Mouse (Mus musculus): Measurements from ENCODE around the gene Tada3.

The Tada3 gene

GRCm38 (mm10) chr6:113377496-113378385 lies at the start of gene Tada3, which contains the start of gene Arpc4:
Gene Tada3, minus strand, starts transcription at chr6:113377883.
Gene Arpc4, plus strand, starts transcription at chr6:113378115.
- peak; percentile 95 for DNase-seq (ENCODE audit: extremely low spot score, low spot score)

DNA sequence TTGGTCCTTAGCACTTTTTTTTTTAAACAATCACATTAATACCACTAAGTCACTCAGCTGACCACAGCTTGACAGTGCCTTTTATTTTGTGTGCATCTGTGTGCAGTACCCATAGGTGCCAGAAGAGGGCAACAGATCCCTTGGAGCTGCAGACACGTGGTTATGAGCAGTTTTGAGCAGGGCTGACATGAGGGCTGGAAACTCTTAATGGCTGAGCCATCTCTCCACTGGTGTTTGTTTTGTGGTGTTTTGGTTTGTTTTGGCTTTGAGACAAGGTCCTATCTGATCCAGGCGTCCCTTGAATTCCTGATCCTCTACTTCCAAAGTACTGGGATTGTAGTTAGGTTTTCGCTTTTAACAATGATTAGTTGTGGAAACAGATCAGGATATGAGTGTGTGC lies 49.7 kb upstream of the Tada3 start:
- peak; percentile 47 for DNase-seq (ENCODE audit: extremely low spot score, low spot score)

- no peak for DNase-seq (ENCODE audit: extremely low spot score, low spot score)
These were observed 49.0 kb upstream of the Tada3 start for GRCm38 (mm10) chr6:113426696-113427095.

DNA sequence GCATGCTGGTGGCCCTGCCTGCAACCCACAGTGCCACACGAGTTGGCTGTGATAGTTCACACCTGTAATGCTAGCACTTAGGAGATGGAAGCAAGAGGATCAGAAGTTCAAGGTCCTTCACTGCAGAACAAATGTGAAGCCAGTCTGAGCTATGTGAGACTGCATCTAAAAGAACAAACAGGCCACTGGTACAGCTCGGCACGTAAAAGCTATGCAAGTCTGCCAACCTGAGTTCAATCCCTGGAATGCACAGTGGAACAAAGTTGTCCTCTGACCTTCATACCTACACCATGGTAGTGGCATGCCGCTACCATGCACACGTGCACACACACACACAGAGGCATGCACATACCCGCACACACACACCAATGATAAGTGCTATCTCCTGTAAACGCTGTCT lies 46.5 kb upstream of the Tada3 start:
- no peak for DNase-seq (ENCODE audit: extremely low spot score, low spot score)

DNA sequence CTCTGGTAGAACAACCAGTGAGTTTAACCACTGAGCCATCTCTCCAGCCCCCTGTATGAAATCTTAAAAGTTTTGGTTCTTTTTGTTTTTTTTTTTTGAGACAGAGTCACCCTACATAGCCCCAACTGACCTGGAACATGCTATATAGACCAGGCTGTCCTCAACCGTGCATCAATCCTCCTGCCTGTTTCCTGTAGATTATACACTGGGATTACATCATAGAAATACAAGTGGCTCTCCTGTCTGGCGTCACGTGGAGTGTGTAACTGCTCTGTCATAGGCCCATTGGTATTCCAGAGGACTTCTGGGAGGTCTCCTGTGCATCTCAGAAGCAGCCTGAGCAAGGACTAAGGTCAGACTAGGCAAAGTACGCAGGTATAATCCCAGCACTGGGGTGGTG lies 45.3 kb upstream of the Tada3 start:
- DNase-seq (ENCODE audit: extremely low spot score, low spot score), result no peak

DNA sequence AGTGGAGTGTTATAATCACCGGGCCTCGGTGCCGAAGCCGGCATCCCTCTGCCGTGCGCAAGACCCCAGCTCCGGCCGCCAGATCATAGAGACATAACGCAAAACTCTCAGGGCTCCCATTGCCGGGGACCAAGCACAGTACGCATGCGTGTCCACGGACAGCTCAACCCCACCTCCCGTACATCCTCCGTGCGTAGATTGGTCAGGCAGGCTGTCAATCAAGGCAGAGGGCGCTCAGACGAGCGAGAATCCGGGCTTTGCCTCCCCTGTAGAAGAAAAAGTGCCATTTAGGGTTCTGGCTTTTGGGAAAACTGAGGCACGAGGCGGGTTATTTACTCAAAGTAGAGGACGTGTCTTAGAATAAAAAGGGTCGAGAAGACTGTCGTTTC lies 41.5 kb upstream of the Tada3 start, which contains the start of gene Rpusd3:
Rpusd3 (minus strand) TSS at position 142 of the 389 bp plus-strand sequence.
- peak; percentile 97 for DNase-seq (ENCODE audit: extremely low spot score, low spot score)

DNA sequence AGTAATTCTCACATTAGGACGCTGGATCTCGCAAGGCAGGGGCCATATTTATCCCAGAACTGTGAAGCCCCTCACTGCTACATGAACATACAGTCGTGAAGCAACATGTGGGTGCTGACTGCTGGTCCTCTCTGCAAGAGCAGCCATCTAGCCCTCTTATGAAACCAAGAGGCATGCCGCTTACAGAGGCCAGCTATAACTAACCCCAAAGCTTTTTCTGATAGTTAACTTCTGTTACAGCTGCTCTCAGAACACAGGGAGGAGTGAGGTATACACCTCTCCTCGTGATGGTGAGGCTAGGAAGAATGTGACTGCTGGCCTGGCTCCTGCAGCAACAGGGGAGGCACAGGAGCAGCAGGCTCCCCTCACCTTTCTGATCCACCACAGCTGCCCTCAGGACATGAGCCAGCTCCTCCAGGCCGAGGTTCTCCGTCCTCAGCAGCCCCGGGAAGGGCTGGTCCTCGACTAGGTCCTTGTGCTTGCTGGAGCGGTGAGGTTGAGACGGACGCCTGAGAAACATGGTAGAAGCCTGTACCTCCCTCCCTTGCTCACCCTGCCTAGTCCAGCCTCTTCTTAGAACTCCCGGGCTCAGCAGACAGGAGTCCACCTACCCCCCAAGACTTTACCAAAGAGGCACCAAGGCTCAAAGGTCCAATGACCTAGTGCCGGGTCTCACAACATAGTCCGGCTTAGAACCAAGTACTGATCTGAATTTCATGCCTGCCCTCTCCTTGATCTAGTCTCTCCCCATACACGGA lies 40.9 kb upstream of the Tada3 start:
- no peak for DNase-seq (ENCODE audit: extremely low spot score, low spot score)

- DNase-seq (ENCODE audit: extremely low spot score, low spot score), result no peak
These were observed 38.7 kb upstream of the Tada3 start for GRCm38 (mm10) chr6:113416416-113416815.

DNA sequence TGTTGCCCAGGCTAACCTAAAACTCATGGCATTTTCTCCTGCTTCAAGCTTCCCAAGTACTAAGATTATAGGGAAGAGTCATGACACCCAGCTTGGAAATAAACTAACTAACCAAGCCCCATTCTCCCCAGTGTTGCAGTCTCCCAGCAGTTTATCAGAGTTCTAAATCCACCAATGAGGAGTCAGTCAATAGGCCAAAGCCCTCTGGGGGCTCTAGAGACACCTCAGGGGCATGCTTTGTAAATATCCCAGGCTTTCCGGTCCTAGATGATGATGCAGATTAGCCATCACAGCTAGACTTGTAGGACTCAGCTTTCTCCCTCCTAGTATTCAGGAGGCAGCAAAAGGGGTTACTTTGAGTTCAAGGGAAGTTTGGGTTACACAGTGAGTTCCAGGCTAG lies 32.3 kb upstream of the Tada3 start:
- DNase-seq (ENCODE audit: extremely low spot score, low spot score), result no peak

- DNase-seq (ENCODE audit: extremely low spot score, low spot score), result no peak
These were observed 29.0 kb upstream of the Tada3 start for GRCm38 (mm10) chr6:113406683-113407082.

DNA sequence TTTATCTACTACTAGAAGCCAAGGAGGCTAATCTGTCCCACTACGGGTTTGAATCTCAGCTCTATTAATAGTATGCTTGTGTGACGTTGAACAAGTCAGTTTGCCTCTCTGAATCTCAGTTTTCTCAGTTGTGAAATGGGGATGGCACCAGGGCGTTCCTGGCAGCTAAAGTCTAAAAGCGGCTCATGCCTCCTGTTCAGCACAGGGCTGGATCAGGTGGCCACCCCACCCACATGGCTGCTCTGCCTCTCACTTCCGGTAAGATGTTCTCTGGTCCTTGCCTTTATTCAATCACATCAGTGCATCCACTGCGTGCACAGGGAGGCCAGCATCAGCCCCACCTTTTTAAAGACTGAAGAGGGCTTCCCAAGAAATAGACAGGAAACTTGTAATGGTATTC lies 27.8 kb upstream of the Tada3 start:
- DNase-seq (ENCODE audit: extremely low spot score, low spot score), result no peak

- DNase-seq (ENCODE audit: extremely low spot score, low spot score), result no peak
These were observed 27.2 kb upstream of the Tada3 start for GRCm38 (mm10) chr6:113404649-113405448.

DNA sequence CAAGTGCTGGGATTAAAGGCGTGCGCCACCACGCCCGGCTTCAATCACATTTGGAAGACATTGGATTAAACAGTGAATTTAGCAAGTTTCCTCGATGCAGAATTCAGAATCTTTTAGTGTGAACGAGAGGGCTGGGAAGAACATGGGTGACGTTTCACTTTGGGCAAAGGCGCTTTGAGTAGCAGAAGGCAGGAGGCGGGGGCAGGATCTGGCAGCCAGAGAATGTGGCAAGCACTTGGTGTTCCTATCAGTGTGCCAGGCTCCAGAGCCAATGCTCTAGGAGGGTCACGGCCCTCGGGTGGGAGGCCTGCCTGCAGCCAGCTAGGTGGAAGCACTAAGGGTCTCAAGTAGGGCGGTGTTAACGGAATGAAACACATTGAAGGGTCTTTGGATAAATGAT lies 24.4 kb upstream of the Tada3 start:
- no peak for DNase-seq (ENCODE audit: extremely low spot score, low spot score)

DNA sequence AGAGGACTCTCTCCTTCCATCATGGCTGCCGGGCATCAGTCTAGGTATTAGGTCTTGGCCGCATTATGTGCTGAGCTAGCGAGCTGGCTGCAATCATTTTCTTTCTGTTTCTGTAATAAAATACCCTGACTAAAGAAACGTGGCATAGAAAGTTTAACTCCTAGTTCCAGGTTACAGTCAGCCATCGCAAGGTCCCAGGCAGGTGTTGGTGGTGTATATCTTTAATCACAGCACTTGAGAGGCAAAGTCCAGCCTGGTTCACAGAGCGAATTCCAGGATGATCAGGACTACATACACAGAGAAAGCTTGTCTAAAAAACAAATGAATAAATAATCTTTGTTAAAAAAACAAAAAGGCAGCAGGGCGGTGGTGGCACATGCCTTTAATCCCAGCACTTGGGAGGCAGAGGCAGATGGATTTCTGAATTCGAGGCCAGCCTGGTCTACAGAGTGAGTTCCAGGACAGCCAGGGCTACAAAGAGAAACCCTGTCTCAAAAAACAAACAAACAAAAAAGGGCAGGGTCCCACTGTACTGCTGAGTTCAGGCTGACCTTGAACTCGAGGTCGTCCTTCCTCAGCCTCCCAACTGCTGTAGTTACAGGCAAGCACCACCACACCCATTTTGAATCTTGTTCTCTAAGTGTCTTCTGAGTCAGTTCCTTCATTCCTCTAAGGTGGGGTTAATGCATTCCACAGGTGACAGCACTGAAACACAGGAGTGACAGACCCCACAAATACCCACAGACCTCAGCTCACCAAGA lies 18.8 kb upstream of the Tada3 start:
- DNase-seq (ENCODE audit: extremely low spot score, low spot score), result no peak

GRCm38 (mm10) chr6:113395501-113395900 lies 17.8 kb upstream of the Tada3 start:
- DNase-seq (ENCODE audit: extremely low spot score, low spot score), result no peak

DNA sequence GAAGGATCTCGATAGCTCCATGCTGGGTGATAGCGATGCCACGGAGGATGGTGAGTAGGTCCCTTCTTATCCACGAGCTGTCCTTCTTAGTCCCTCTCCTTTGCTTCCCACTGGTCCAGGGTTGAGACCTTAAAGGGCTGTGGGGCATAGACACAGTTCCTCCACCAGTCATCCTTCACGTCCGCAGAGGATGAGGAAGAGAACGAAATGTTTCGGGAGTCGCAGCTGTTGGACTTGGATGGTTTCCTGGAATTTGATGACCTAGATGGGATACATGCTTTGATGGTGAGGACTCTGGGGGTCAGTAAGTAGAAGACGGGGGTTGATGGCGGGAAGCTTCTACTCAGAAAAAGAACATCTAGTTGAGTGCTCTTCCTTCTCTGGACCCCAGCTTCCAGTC lies 17.1 kb upstream of the Tada3 start:
- DNase-seq (ENCODE audit: extremely low spot score, low spot score), result no peak

GRCm38 (mm10) chr6:113393951-113394350 lies 16.3 kb upstream of the Tada3 start:
- no peak for DNase-seq (ENCODE audit: extremely low spot score, low spot score)

DNA sequence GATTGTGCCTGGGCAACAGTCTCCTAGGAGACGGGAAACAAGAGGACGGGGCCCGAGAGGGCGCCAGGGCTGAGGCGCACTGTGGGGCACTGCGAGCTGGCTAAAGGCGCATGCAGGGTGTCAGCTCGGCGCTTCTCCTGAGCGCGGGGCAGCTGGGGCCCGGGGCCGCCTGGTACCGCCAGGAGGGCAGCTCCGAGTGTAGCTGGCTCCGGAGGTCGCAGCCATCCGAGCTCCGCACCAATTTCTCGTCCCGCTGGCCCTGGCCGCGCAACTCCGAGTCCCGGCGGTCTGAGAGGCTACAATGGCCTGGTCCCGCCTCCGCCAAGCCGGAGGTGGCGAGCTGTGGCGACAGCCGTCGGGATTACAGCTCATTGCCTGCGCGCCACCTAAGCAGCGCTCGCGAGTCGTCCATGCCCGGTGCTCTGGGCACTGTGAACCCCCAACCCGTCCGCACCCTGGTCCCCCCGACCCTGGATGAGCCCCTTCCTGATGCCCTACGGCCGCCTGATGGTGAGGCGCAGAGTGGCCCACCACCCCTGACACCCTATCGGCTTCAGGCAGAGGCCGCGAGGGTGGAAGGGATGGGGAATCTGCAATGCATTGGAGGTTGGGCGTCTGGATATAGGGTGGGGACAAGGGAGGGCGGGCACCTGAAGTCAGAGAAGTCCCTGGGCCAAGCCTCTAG lies 14.8 kb upstream of the Tada3 start:
- DNase-seq (ENCODE audit: extremely low spot score, low spot score), result peak; percentile 80

GRCm38 (mm10) chr6:113392015-113392386 lies 14.3 kb upstream of the Tada3 start:
- no peak for DNase-seq (ENCODE audit: extremely low spot score, low spot score)

DNA sequence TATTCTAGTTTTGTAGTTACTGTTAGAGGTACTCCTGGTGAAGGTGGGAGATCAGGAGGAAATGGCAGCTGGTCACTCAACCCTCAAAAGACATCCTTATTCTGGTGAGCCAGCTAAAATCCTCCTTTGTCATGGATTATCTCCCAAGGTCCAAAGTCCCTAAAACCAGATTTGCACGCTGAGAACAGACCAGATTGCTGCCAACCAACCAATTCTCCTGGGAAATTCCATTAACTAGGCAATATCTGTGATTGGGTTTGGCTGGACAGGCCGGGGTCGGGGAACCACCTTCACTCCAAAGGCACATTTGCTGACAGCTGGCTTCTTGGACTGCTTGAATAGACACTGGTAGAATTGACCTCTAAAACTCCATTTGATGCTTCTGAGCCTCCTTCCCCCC lies 13.0 kb upstream of the Tada3 start:
- DNase-seq (ENCODE audit: extremely low spot score, low spot score), result no peak

Data from neural tube, embryonic 10.5 days (tissue).